Mouse (Mus musculus): ENCODE results near the gene 1600002K03Rik. TPM values are rescaled to one million over a fixed set of nuclear protein-coding genes. Genes with fewer than 3 reads are reported as not detected.

Gene 1600002K03Rik
- polyA plus RNA-seq, 1 experiment from 2014 or later = 23.6 TPM

- no peak overlapping the region for H3K9ac ChIP-seq (ENCODE audit: low read depth, low read length)
- no peak overlapping the region for H3K4me3 ChIP-seq (ENCODE audit: low read length)
- WGBS = 35% methylated on average over 4 of the region's 4 CpGs
- peaks cover 9% of the 10 kb centered on the region for H3K36me3 ChIP-seq (ENCODE audit: control insufficient read depth, insufficient read depth, low read length)
- H3K27ac ChIP-seq (ENCODE audit: low read length) = no peak overlapping the region
- peaks cover 23% of the 10 kb centered on the region for H3K4me1 ChIP-seq (ENCODE audit: control insufficient read depth, insufficient read depth, low read length)
- H3K9me3 ChIP-seq (ENCODE audit: control insufficient read depth, low read length) = no peaks in the 10 kb centered on the region
- no peak overlapping the region for H3K4me2 ChIP-seq (ENCODE audit: low read depth, low read length)
- no peaks in the 10 kb centered on the region for H3K27me3 ChIP-seq (replicated peaks; ENCODE audit: control insufficient read depth, insufficient read depth, low read length)
- ATAC-seq = no peak
Observed at GRCm38 (mm10) chr10:80175536-80176269, 3.0 kb downstream of the 1600002K03Rik start.

GRCm38 (mm10) chr10:80176270-80176834 is 3.6 kb downstream of the 1600002K03Rik start:
- WGBS = 88% methylated on average over 5 of the region's 5 CpGs

GRCm38 (mm10) chr10:80177441-80178279 is 4.9 kb downstream of the 1600002K03Rik start:
- no peak for ATAC-seq
- Histone ChIP-seq H3K4me2 (ENCODE audit: low read depth, low read length) (no peak overlapping the region), H3K27me3 (replicated peaks; ENCODE audit: control insufficient read depth, insufficient read depth, low read length) (no peaks in the 10 kb centered on the region), H3K9me3 (ENCODE audit: control insufficient read depth, low read length) (no peaks in the 10 kb centered on the region), H3K27ac (ENCODE audit: low read length) (no peak overlapping the region), H3K4me1 (ENCODE audit: control insufficient read depth, insufficient read depth, low read length) (peaks cover 9% of the 10 kb centered on the region), H3K9ac (ENCODE audit: low read depth, low read length) (no peak overlapping the region; the same call in 1 of the 2 replicates), H3K36me3 (ENCODE audit: control insufficient read depth, insufficient read depth, low read length) (no peaks in the 10 kb centered on the region), H3K4me3 (ENCODE audit: low read length) (no peak overlapping the region)
- 67% methylated on average over 7 of the region's 7 CpGs for WGBS

More at GRCm38 (mm10) chr10:80176270-80176834, 3.6 kb downstream of the 1600002K03Rik start:
- Histone ChIP-seq H3K4me1 (ENCODE audit: control insufficient read depth, insufficient read depth, low read length) (peaks cover 20% of the 10 kb centered on the region), H3K27me3 (replicated peaks; ENCODE audit: control insufficient read depth, insufficient read depth, low read length) (no peaks in the 10 kb centered on the region), H3K9me3 (ENCODE audit: control insufficient read depth, low read length) (no peaks in the 10 kb centered on the region), H3K4me3 (ENCODE audit: low read length) (no peak overlapping the region), H3K36me3 (ENCODE audit: control insufficient read depth, insufficient read depth, low read length) (peaks cover 4% of the 10 kb centered on the region), H3K9ac (ENCODE audit: low read depth, low read length) (no peak overlapping the region), H3K4me2 (ENCODE audit: low read depth, low read length) (no peak overlapping the region), H3K27ac (ENCODE audit: low read length) (no peak overlapping the region)
- no peak for ATAC-seq

- H3K27ac ChIP-seq (ENCODE audit: low read length) = peak within 1 kb of the TSS; percentile 14; the same call in 1 of the 2 replicates
- H3K9ac ChIP-seq (ENCODE audit: low read depth, low read length) = peak within 1 kb of the TSS; percentile 80
- ATAC-seq = peak; percentile 60
- WGBS = 2% methylated on average over 102 of the region's 106 CpGs
- peak within 1 kb of the TSS; percentile 79 for H3K4me2 ChIP-seq (ENCODE audit: low read depth, low read length)
- no peaks in the 10 kb centered on the region for H3K9me3 ChIP-seq (ENCODE audit: control insufficient read depth, low read length)
- peak within 1 kb of the TSS; percentile 73 for H3K4me3 ChIP-seq (ENCODE audit: low read length)
- no peaks in the 10 kb centered on the region for H3K36me3 ChIP-seq (ENCODE audit: control insufficient read depth, insufficient read depth, low read length)
- H3K27me3 ChIP-seq (replicated peaks; ENCODE audit: control insufficient read depth, insufficient read depth, low read length) = no peaks in the 10 kb centered on the region
- peaks cover 9% of the 10 kb centered on the region for H3K4me1 ChIP-seq (ENCODE audit: control insufficient read depth, insufficient read depth, low read length)
Observed at GRCm38 (mm10) chr10:80179068-80180051, 6.6 kb downstream of the 1600002K03Rik start, which contains the start of gene Efna2. Efna2 (plus strand) TSS chr10:80179482.

GRCm38 (mm10) chr10:80180288-80180687 is 7.5 kb downstream of the 1600002K03Rik start:
- Histone ChIP-seq H3K4me2 (ENCODE audit: low read depth, low read length) (peak overlapping the region; percentile 79), H3K4me3 (ENCODE audit: low read length) (peak overlapping the region; percentile 73), H3K4me1 (ENCODE audit: control insufficient read depth, insufficient read depth, low read length) (peaks cover 9% of the 10 kb centered on the region), H3K27me3 (replicated peaks; ENCODE audit: control insufficient read depth, insufficient read depth, low read length) (no peaks in the 10 kb centered on the region), H3K9ac (ENCODE audit: low read depth, low read length) (peak overlapping the region; percentile 80), H3K9me3 (ENCODE audit: control insufficient read depth, low read length) (no peaks in the 10 kb centered on the region), H3K27ac (ENCODE audit: low read length) (no peak overlapping the region), H3K36me3 (ENCODE audit: control insufficient read depth, insufficient read depth, low read length) (no peaks in the 10 kb centered on the region)
- ATAC-seq = no peak
- WGBS = 46% methylated on average over 6 of the region's 6 CpGs

GRCm38 (mm10) chr10:80180823-80181222 is 8.1 kb downstream of the 1600002K03Rik start:
- H3K9ac ChIP-seq (ENCODE audit: low read depth, low read length) = peak overlapping the region; percentile 80; the same call in 1 of the 2 replicates
- 61% methylated on average over 5 of the region's 5 CpGs for WGBS
- ATAC-seq = no peak
- no peaks in the 10 kb centered on the region for H3K9me3 ChIP-seq (ENCODE audit: control insufficient read depth, low read length)
- no peak overlapping the region for H3K4me3 ChIP-seq (ENCODE audit: low read length)
- H3K36me3 ChIP-seq (ENCODE audit: control insufficient read depth, insufficient read depth, low read length) = no peaks in the 10 kb centered on the region
- no peak overlapping the region for H3K27ac ChIP-seq (ENCODE audit: low read length)
- H3K4me1 ChIP-seq (ENCODE audit: control insufficient read depth, insufficient read depth, low read length) = peaks cover 9% of the 10 kb centered on the region
- H3K4me2 ChIP-seq (ENCODE audit: low read depth, low read length) = peak overlapping the region; percentile 79
- H3K27me3 ChIP-seq (replicated peaks; ENCODE audit: control insufficient read depth, insufficient read depth, low read length) = no peaks in the 10 kb centered on the region

- no peak overlapping the region for H3K4me2 ChIP-seq (ENCODE audit: low read depth, low read length)
- H3K4me3 ChIP-seq (ENCODE audit: low read length) = no peak overlapping the region
- no peaks in the 10 kb centered on the region for H3K27me3 ChIP-seq (replicated peaks; ENCODE audit: control insufficient read depth, insufficient read depth, low read length)
- H3K36me3 ChIP-seq (ENCODE audit: control insufficient read depth, insufficient read depth, low read length) = no peaks in the 10 kb centered on the region
- H3K27ac ChIP-seq (ENCODE audit: low read length) = no peak overlapping the region
- 91% methylated on average over 7 of the region's 7 CpGs for WGBS
- ATAC-seq = no peak
- no peaks in the 10 kb centered on the region for H3K9me3 ChIP-seq (ENCODE audit: control insufficient read depth, low read length)
- H3K4me1 ChIP-seq (ENCODE audit: control insufficient read depth, insufficient read depth, low read length) = peaks cover 9% of the 10 kb centered on the region
- H3K9ac ChIP-seq (ENCODE audit: low read depth, low read length) = no peak overlapping the region
Observed at GRCm38 (mm10) chr10:80182547-80182946, 9.8 kb downstream of the 1600002K03Rik start.

- Histone ChIP-seq H3K9ac (ENCODE audit: low read depth, low read length) (no peak overlapping the region), H3K4me1 (ENCODE audit: control insufficient read depth, insufficient read depth, low read length) (peaks cover 12% of the 10 kb centered on the region), H3K27ac (ENCODE audit: low read length) (no peak overlapping the region), H3K4me2 (ENCODE audit: low read depth, low read length) (no peak overlapping the region), H3K36me3 (ENCODE audit: control insufficient read depth, insufficient read depth, low read length) (no peaks in the 10 kb centered on the region), H3K4me3 (ENCODE audit: low read length) (no peak overlapping the region), H3K9me3 (ENCODE audit: control insufficient read depth, low read length) (no peaks in the 10 kb centered on the region), H3K27me3 (replicated peaks; ENCODE audit: control insufficient read depth, insufficient read depth, low read length) (peaks cover 19% of the 10 kb centered on the region)
- WGBS = 58% methylated on average over 27 of the region's 27 CpGs
- no peak for ATAC-seq
Observed at GRCm38 (mm10) chr10:80186649-80187048, 13.9 kb downstream of the 1600002K03Rik start.
